Mouse (Mus musculus) olfactory bulb, adult 2 months (tissue): ENCODE data around the gene Gpr157. TPM values are rescaled to one million over a fixed set of nuclear protein-coding genes. Genes with fewer than 3 reads are reported as not detected.

Source experiments
- H3K27ac ChIP-seq: fragments of 200-500 bp; 2 replicates; pipeline ENCODE4 v1.5.1; 2012; ENCODE audit warnings: low read depth, low read length; ENCODE audit not compliant: insufficient read depth
- H3K4me1 ChIP-seq: fragments of 200-500 bp; 2 replicates; pipeline ENCODE4 v1.6.1; 2012; ENCODE audit warnings: low read length; ENCODE audit not compliant: control insufficient read depth, insufficient read depth
- H3K4me3 ChIP-seq: fragments of 200-500 bp; 2 replicates; pipeline ENCODE4 v1.5.1; 2012; ENCODE audit warnings: mild to moderate bottlenecking, low read depth, low read length, moderate library complexity; ENCODE audit not compliant: insufficient read depth
- CTCF ChIP-seq: fragments of 200-500 bp; IDR thresholded peaks from 2 replicates; pipeline ENCODE4 v1.5.1; 2012; ENCODE audit warnings: low read depth, mild to moderate bottlenecking, low read length, moderate library complexity; ENCODE audit not compliant: insufficient read depth
- POLR2A ChIP-seq: fragments of 200-500 bp; IDR thresholded peaks from 2 replicates; pipeline ENCODE4 v1.6.1; 2012; ENCODE audit warnings: mild to moderate bottlenecking, low read depth, low read length, moderate library complexity; ENCODE audit not compliant: insufficient read depth
- WGBS: fragments of 180-500 bp; shearing (Covaris S2); methylation state at CpG from one replicate; pipeline ENCODE4 v1.1.7; 2018; 5-methylcytosine and 5-hydroxymethylcytosine counted together
- polyA plus RNA-seq: library from polyadenylated mRNA; stranded (reverse); fragments of >200 nt; gene quantifications from 2 replicates; pipeline ENCODE4 v1.2.4, GENCODE M21; 2012; ENCODE audit warnings: low replicate concordance; ENCODE audit not compliant: missing spikeins, insufficient read depth, insufficient read length

The Gpr157 gene
- polyA plus RNA-seq, 1 experiment = not detected

GRCm38 (mm10) chr4:150066706-150067323, 20.4 kb upstream of the Gpr157 start:
- Histone ChIP-seq H3K4me3 (no peak overlapping the region), H3K27ac (no peak overlapping the region), H3K4me1 (peaks cover 5% of the 10 kb centered on the region)
- 92% methylated on average over 17 of the region's 17 CpGs for WGBS
- TF ChIP-seq CTCF = no peak
- no peak for TF ChIP-seq POLR2A

- 76% methylated on average over 12 of the region's 12 CpGs for WGBS
- H3K27ac ChIP-seq = no peak overlapping the region
- H3K4me3 ChIP-seq = no peak overlapping the region
- peaks cover 5% of the 10 kb centered on the region for H3K4me1 ChIP-seq
- TF ChIP-seq POLR2A = no peak
- no peak for TF ChIP-seq CTCF
Measured at GRCm38 (mm10) chr4:150068216-150068615, 18.9 kb upstream of the Gpr157 start.

GRCm38 (mm10) chr4:150070136-150070535, 17.0 kb upstream of the Gpr157 start:
- 52% methylated on average over 8 of the region's 8 CpGs for WGBS
- peaks cover 5% of the 10 kb centered on the region for H3K4me1 ChIP-seq
- no peak overlapping the region for H3K4me3 ChIP-seq
- no peak for TF ChIP-seq POLR2A
- no peak for TF ChIP-seq CTCF
- H3K27ac ChIP-seq = no peak overlapping the region

- no peak overlapping the region for H3K4me3 ChIP-seq
- 59% methylated on average over 15 of the region's 15 CpGs for WGBS
- peaks cover 5% of the 10 kb centered on the region for H3K4me1 ChIP-seq
Measured at GRCm38 (mm10) chr4:150072416-150073101, 14.6 kb upstream of the Gpr157 start.

GRCm38 (mm10) chr4:150073102-150073473, 14.1 kb upstream of the Gpr157 start:
- Histone ChIP-seq H3K27ac (no peak overlapping the region), H3K4me1 (peaks cover 5% of the 10 kb centered on the region), H3K4me3 (no peak overlapping the region)
- TF ChIP-seq POLR2A (no peak), CTCF (peak; percentile 65; the same call in 1 of the 2 replicates)
- 19% methylated on average over 8 of the region's 8 CpGs for WGBS

More at GRCm38 (mm10) chr4:150072416-150073101, 14.6 kb upstream of the Gpr157 start:
- TF ChIP-seq POLR2A = no peak
- no peak overlapping the region for H3K27ac ChIP-seq

- no peak for TF ChIP-seq POLR2A
- Histone ChIP-seq H3K4me1 (no peaks in the 10 kb centered on the region), H3K4me3 (no peak overlapping the region), H3K27ac (no peak overlapping the region)
- 92% methylated on average over 7 of the region's 7 CpGs for WGBS
Measured at GRCm38 (mm10) chr4:150075350-150075749, 11.8 kb upstream of the Gpr157 start.

- no peaks in the 10 kb centered on the region for H3K4me1 ChIP-seq
- no peak overlapping the region for H3K4me3 ChIP-seq
- 51% methylated on average over 18 of the region's 18 CpGs for WGBS
- TF ChIP-seq CTCF (no peak), POLR2A (no peak)
- H3K27ac ChIP-seq = no peak overlapping the region
Measured at GRCm38 (mm10) chr4:150076147-150076546, 11.0 kb upstream of the Gpr157 start.

- Histone ChIP-seq H3K4me1 (no peaks in the 10 kb centered on the region), H3K27ac (no peak overlapping the region), H3K4me3 (no peak overlapping the region)
- WGBS = 82% methylated on average over 2 of the region's 2 CpGs
- TF ChIP-seq CTCF (no peak), POLR2A (no peak)
Measured at GRCm38 (mm10) chr4:150078646-150079045, 8.5 kb upstream of the Gpr157 start.

- no peak overlapping the region for H3K4me3 ChIP-seq
- 87% methylated on average over 7 of the region's 7 CpGs for WGBS
- H3K4me1 ChIP-seq = no peaks in the 10 kb centered on the region
- no peak overlapping the region for H3K27ac ChIP-seq
- TF ChIP-seq POLR2A (no peak), CTCF (no peak)
Measured at GRCm38 (mm10) chr4:150079244-150079643, 7.9 kb upstream of the Gpr157 start.
